Mouse (Mus musculus) bone marrow, adult 2 months (tissue): ENCODE results near the gene Pcsk7. TPM values are rescaled to one million over a fixed set of nuclear protein-coding genes. Genes with fewer than 3 reads are reported as not detected.

Source experiments
- H3K27ac ChIP-seq: fragments of 200-500 bp; 2 replicates; pipeline ENCODE4 v1.5.1; 2012; ENCODE audit warnings: low read depth, mild to moderate bottlenecking, control low read depth, inconsistent platforms, low read length; ENCODE audit not compliant: control insufficient read depth, poor library complexity, insufficient read depth
- H3K4me1 ChIP-seq: fragments of 200-500 bp; 2 replicates; pipeline ENCODE4 v1.6.1; 2011; ENCODE audit warnings: low read length; ENCODE audit not compliant: control insufficient read depth, insufficient read depth
- H3K4me3 ChIP-seq: fragments of 200-500 bp; replicated peaks from 2 replicates; pipeline ENCODE3; 2011; ENCODE audit warnings: mild to moderate bottlenecking, low read depth, low read length, control low read depth; ENCODE audit not compliant: control insufficient read depth
- CTCF ChIP-seq: fragments of 200-500 bp; IDR thresholded peaks from 2 replicates; pipeline ENCODE4 v1.5.1; 2011; ENCODE audit warnings: low read length, control low read depth; ENCODE audit not compliant: control insufficient read depth, insufficient read depth
- POLR2A ChIP-seq: fragments of 200-500 bp; IDR thresholded peaks from 2 replicates; pipeline ENCODE4 v1.6.1; 2011; ENCODE audit warnings: low read depth, mild to moderate bottlenecking, control low read depth, low read length, borderline replicate concordance; ENCODE audit not compliant: control insufficient read depth
- WGBS: fragments of 180-500 bp; shearing (Covaris S2); methylation state at CpG from one replicate; pipeline ENCODE4 v1.1.7; 2018; 5-methylcytosine and 5-hydroxymethylcytosine counted together
- polyA plus RNA-seq: library from polyadenylated mRNA; stranded (reverse); fragments of >200 nt; gene quantifications from 2 replicates; pipeline ENCODE4 v1.2.4, GENCODE M21; 2011; ENCODE audit warnings: low replicate concordance; ENCODE audit not compliant: missing spikeins, insufficient read depth, insufficient read length

The Pcsk7 gene
- polyA plus RNA-seq, 1 experiment, result 24.5 TPM

GRCm38 (mm10) chr9:45963577-45963976, 57.3 kb downstream of the Pcsk7 start:
- no peaks in the 10 kb centered on the region; the same call in 1 of the 2 replicates for H3K4me1 ChIP-seq
- TF ChIP-seq POLR2A (no peak), CTCF (no peak)
- WGBS, result 88% methylated on average over 6 of the region's 6 CpGs
- no peak overlapping the region for H3K27ac ChIP-seq
- no peak overlapping the region for H3K4me3 ChIP-seq

- Histone ChIP-seq H3K4me3 (no peak overlapping the region), H3K4me1 (no peaks in the 10 kb centered on the region), H3K27ac (no peak overlapping the region)
- 83% methylated on average over 2 of the region's 2 CpGs for WGBS
- TF ChIP-seq CTCF, result no peak
- TF ChIP-seq POLR2A, result no peak
These were observed 70.6 kb downstream of the Pcsk7 start for GRCm38 (mm10) chr9:45976884-45977283.

Other genes starting within 250 kb of the Pcsk7 start
- gene Cep164, start 77.8 kb upstream of the Pcsk7 start, polyA plus RNA-seq, result 21.4 and 33.7 TPM in 2 replicates
- 4.9 and 5.3 TPM in 2 replicates for gene Bace1, start 67.9 kb upstream of the Pcsk7 start, polyA plus RNA-seq
- gene Rnf214, start 414 bp downstream of the Pcsk7 start, polyA plus RNA-seq, result 27.9 and 30.3 TPM in 2 replicates
- gene Tagln, start 29.6 kb downstream of the Pcsk7 start, polyA plus RNA-seq, result 2.3 and 22.2 TPM in 2 replicates
- gene Sidt2, start 48.8 kb downstream of the Pcsk7 start, polyA plus RNA-seq, result 30.9 and 68.0 TPM in 2 replicates
- gene Pafah1b2, start 106.2 kb downstream of the Pcsk7 start, polyA plus RNA-seq, result 14.6 and 25.6 TPM in 2 replicates
- 9.2 and 19.0 TPM in 2 replicates for gene Sik3, start 106.3 kb downstream of the Pcsk7 start, polyA plus RNA-seq